Mouse (Mus musculus): Measurements from ENCODE around the gene Dab2ip. TPM values are rescaled to one million over a fixed set of nuclear protein-coding genes. Genes with fewer than 3 reads are reported as not detected.
A peak's percentile ranks its signal among the peaks of the same experiment; 100 is the strongest.

Gene Dab2ip
- total and polyA plus RNA-seq, 3 experiments = 34.5 to 47.9 (median 45.6) TPM

GRCm38 (mm10) chr2:35549191-35549590 is 8.9 kb upstream of the Dab2ip start:
- Histone ChIP-seq H3K27me3 (ENCODE audit: control insufficient read depth, insufficient read depth, low read length) (no peaks in the 10 kb centered on the region), H3K36me3 (ENCODE audit: control insufficient read depth, insufficient read depth, low read length) (no peaks in the 10 kb centered on the region), H3K79me2 (replicated peaks; ENCODE audit: control insufficient read depth, insufficient read depth, low read length) (no peaks in the 10 kb centered on the region), H3K4me1 (ENCODE audit: control insufficient read depth, insufficient read depth, low read length) (peaks cover 3% of the 10 kb centered on the region; the same call in 1 of the 2 replicates), H3K27ac (no peak overlapping the region), H3K9ac (ENCODE audit: low read depth, low read length) (no peak overlapping the region), H3K4me3 (no peak overlapping the region)
- TF ChIP-seq CTCF (IDR thresholded peaks at IDR 0.05) (no peak), POLR2A (IDR thresholded peaks at IDR 0.05; ENCODE audit: insufficient read depth, low read depth, low read length) (no peak)
- no peak for DNase-seq
- WGBS = 68% methylated on average over 4 of the region's 4 CpGs
- intact Hi-C loops (cut with DNase I) = loop anchor here (5.0 kb wide), 1 partner anchor 33 kb away; no protein-coding TSS in a partner anchor

- H3K36me3 ChIP-seq (ENCODE audit: control insufficient read depth, insufficient read depth, low read length) = no peaks in the 10 kb centered on the region
- H3K27ac ChIP-seq = no peak overlapping the region
- H3K79me2 ChIP-seq (replicated peaks; ENCODE audit: control insufficient read depth, insufficient read depth, low read length) = no peaks in the 10 kb centered on the region
- intact Hi-C loops (cut with DNase I) = no loop called here
- WGBS = 83% methylated on average over 9 of the region's 9 CpGs
- no peak for DNase-seq
- H3K9ac ChIP-seq (ENCODE audit: low read depth, low read length) = no peak overlapping the region
- TF ChIP-seq POLR2A (IDR thresholded peaks at IDR 0.05; ENCODE audit: insufficient read depth, low read depth, low read length) = no peak
- TF ChIP-seq EP300 (IDR thresholded peaks at IDR 0.05; ENCODE audit: insufficient read depth, low read depth, low read length) = no peak
- TF ChIP-seq CTCF (IDR thresholded peaks at IDR 0.05) = no peak
- no peaks in the 10 kb centered on the region for H3K27me3 ChIP-seq (ENCODE audit: control insufficient read depth, insufficient read depth, low read length)
- no peak overlapping the region for H3K4me3 ChIP-seq
- no peaks in the 10 kb centered on the region for H3K4me1 ChIP-seq (ENCODE audit: control insufficient read depth, insufficient read depth, low read length)
Measured at GRCm38 (mm10) chr2:35550097-35550496, 8.0 kb upstream of the Dab2ip start.

- TF ChIP-seq EP300 (IDR thresholded peaks at IDR 0.05; ENCODE audit: insufficient read depth, low read depth, low read length) (no peak), CTCF (IDR thresholded peaks at IDR 0.05) (no peak), POLR2A (IDR thresholded peaks at IDR 0.05; ENCODE audit: insufficient read depth, low read depth, low read length) (no peak)
- H3K36me3 ChIP-seq (ENCODE audit: control insufficient read depth, insufficient read depth, low read length) = no peaks in the 10 kb centered on the region
- H3K4me3 ChIP-seq = no peak overlapping the region
- H3K27me3 ChIP-seq (ENCODE audit: control insufficient read depth, insufficient read depth, low read length) = no peaks in the 10 kb centered on the region
- intact Hi-C loops (cut with DNase I) = no loop called here
- 73% methylated on average over 5 of the region's 5 CpGs for WGBS
- H3K9ac ChIP-seq (ENCODE audit: low read depth, low read length) = no peak overlapping the region
- peaks cover 5% of the 10 kb centered on the region; the same call in 1 of the 2 replicates for H3K4me1 ChIP-seq (ENCODE audit: control insufficient read depth, insufficient read depth, low read length)
- DNase-seq = no peak
- H3K79me2 ChIP-seq (replicated peaks; ENCODE audit: control insufficient read depth, insufficient read depth, low read length) = no peaks in the 10 kb centered on the region
- no peak overlapping the region for H3K27ac ChIP-seq
Measured at GRCm38 (mm10) chr2:35556918-35557486, 1.1 kb upstream of the Dab2ip start.

GRCm38 (mm10) chr2:35558826-35559550 is 922 bp downstream of the Dab2ip start:
- peak overlapping the region; percentile 35 for H3K4me3 ChIP-seq
- no peaks in the 10 kb centered on the region for H3K79me2 ChIP-seq (replicated peaks; ENCODE audit: control insufficient read depth, insufficient read depth, low read length)
- peak overlapping the region; percentile 50 for H3K27ac ChIP-seq
- 54% methylated on average over 4 of the region's 4 CpGs for WGBS
- intact Hi-C loops (cut with DNase I) = no loop called here
- no peaks in the 10 kb centered on the region for H3K27me3 ChIP-seq (ENCODE audit: control insufficient read depth, insufficient read depth, low read length)
- no peaks in the 10 kb centered on the region for H3K36me3 ChIP-seq (ENCODE audit: control insufficient read depth, insufficient read depth, low read length)
- H3K4me1 ChIP-seq (ENCODE audit: control insufficient read depth, insufficient read depth, low read length) = peaks cover 5% of the 10 kb centered on the region; the same call in 1 of the 2 replicates
- no peak for TF ChIP-seq EP300 (IDR thresholded peaks at IDR 0.05; ENCODE audit: insufficient read depth, low read depth, low read length)
- peak overlapping the region; percentile 47 for H3K9ac ChIP-seq (ENCODE audit: low read depth, low read length)
- no peak for DNase-seq

GRCm38 (mm10) chr2:35559551-35559835 is 1.4 kb downstream of the Dab2ip start:
- no peaks in the 10 kb centered on the region for H3K79me2 ChIP-seq (replicated peaks; ENCODE audit: control insufficient read depth, insufficient read depth, low read length)
- H3K27ac ChIP-seq = no peak overlapping the region; the same call in 1 of the 2 replicates
- H3K36me3 ChIP-seq (ENCODE audit: control insufficient read depth, insufficient read depth, low read length) = no peaks in the 10 kb centered on the region
- H3K27me3 ChIP-seq (ENCODE audit: control insufficient read depth, insufficient read depth, low read length) = no peaks in the 10 kb centered on the region
- no peak overlapping the region for H3K9ac ChIP-seq (ENCODE audit: low read depth, low read length)
- H3K4me1 ChIP-seq (ENCODE audit: control insufficient read depth, insufficient read depth, low read length) = peaks cover 5% of the 10 kb centered on the region; the same call in 1 of the 2 replicates
- WGBS = 35% methylated on average over 2 of the region's 2 CpGs
- intact Hi-C loops (cut with DNase I) = no loop called here
- no peak for TF ChIP-seq POLR2A (IDR thresholded peaks at IDR 0.05; ENCODE audit: insufficient read depth, low read depth, low read length)
- no peak for TF ChIP-seq CTCF (IDR thresholded peaks at IDR 0.05)
- no peak for TF ChIP-seq EP300 (IDR thresholded peaks at IDR 0.05; ENCODE audit: insufficient read depth, low read depth, low read length)
- no peak overlapping the region for H3K4me3 ChIP-seq
- DNase-seq = peak; percentile 40 to 57

GRCm38 (mm10) chr2:35563722-35564121 is 5.7 kb downstream of the Dab2ip start:
- H3K4me1 ChIP-seq (ENCODE audit: control insufficient read depth, insufficient read depth, low read length) = peaks cover 10% of the 10 kb centered on the region
- WGBS = 68% methylated on average over 4 of the region's 4 CpGs
- peak in 1 of 2 experiments; percentile 37 for DNase-seq

More at GRCm38 (mm10) chr2:35563722-35564121, 5.7 kb downstream of the Dab2ip start:
- no peaks in the 10 kb centered on the region for H3K79me2 ChIP-seq (replicated peaks; ENCODE audit: control insufficient read depth, insufficient read depth, low read length)
- no peak overlapping the region for H3K9ac ChIP-seq (ENCODE audit: low read depth, low read length)
- no peak for TF ChIP-seq POLR2A (IDR thresholded peaks at IDR 0.05; ENCODE audit: insufficient read depth, low read depth, low read length)
- TF ChIP-seq CTCF (IDR thresholded peaks at IDR 0.05) = no peak
- TF ChIP-seq EP300 (IDR thresholded peaks at IDR 0.05; ENCODE audit: insufficient read depth, low read depth, low read length) = 0 out of 2 replicates have a peak, but pooled peaks have one; percentile 17
- H3K36me3 ChIP-seq (ENCODE audit: control insufficient read depth, insufficient read depth, low read length) = no peaks in the 10 kb centered on the region
- H3K27me3 ChIP-seq (ENCODE audit: control insufficient read depth, insufficient read depth, low read length) = no peaks in the 10 kb centered on the region
- H3K27ac ChIP-seq = peak overlapping the region; percentile 48
- intact Hi-C loops (cut with DNase I) = no loop called here
- no peak overlapping the region for H3K4me3 ChIP-seq
